Mouse (Mus musculus): ENCODE data around the gene Gm45717. TPM values are rescaled to one million over a fixed set of nuclear protein-coding genes. Genes with fewer than 3 reads are reported as not detected.
A peak's percentile ranks its signal among the peaks of the same experiment; 100 is the strongest.
"Not testable (repeated sequence)": the region's sequence is repeated elsewhere in the genome, so short reads cannot be mapped to it uniquely, and the experiment has no call there.

Gene Gm45717
- polyA plus RNA-seq, 1 experiment: not detected

DNA sequence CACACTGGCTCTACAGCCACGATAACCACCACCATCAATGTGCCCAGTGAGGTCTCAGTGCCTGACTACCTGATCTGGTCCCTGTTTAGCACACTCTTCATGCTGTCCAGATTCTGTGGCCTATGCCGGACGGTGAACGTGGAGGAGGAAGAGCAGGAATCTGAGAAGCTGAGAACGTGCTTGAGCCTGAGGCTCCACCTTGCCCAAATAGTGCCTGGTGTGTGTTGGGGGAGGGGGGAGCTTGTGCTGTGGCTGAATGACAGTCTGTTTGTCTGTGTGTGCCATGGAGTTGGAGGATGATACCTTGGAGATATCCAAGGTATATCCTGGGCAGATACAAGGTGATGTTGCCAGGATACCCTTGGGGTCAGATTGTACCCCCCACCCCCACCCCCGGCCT, 34.4 kb upstream of the Gm45717 start:
- no peak overlapping the region for H3K27ac ChIP-seq (ENCODE audit: insufficient read depth, low read depth, low read length)
- 76% methylated on average over 6 of the region's 6 CpGs for WGBS
- H3K4me3 ChIP-seq (ENCODE audit: insufficient read depth, low read depth, low read length): no peak overlapping the region
- TF ChIP-seq POLR2A (IDR thresholded peaks at IDR 0.05; ENCODE audit: insufficient read depth, low read depth, low read length) (no peak), CTCF (IDR thresholded peaks at IDR 0.05; ENCODE audit: insufficient read depth, low read depth, low read length) (no peak)
- H3K4me1 ChIP-seq (ENCODE audit: control insufficient read depth, insufficient read depth, low read length): no peaks in the 10 kb centered on the region

DNA sequence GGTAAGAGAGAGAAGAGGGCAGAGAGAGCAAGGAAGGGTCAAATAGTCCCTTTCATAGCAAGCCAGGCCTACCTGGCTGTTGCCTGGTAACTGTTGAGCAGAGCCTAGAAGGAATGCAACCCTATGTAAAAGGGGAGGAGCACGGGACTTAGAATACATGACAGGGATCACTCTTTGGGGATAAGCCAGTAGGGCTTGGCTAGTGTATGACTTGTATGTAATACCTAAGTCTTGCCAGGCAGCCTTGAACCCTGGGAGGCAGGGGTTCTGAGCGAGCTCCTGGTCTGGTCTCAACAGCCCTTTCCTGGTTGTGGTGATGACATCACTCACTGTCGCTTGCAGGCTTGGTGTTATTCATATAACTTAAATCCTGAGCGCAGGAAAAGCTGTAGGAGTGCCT, 33.3 kb upstream of the Gm45717 start:
- no peak for TF ChIP-seq CTCF (IDR thresholded peaks at IDR 0.05; ENCODE audit: insufficient read depth, low read depth, low read length)
- no peak for TF ChIP-seq POLR2A (IDR thresholded peaks at IDR 0.05; ENCODE audit: insufficient read depth, low read depth, low read length)
- Histone ChIP-seq H3K27ac (ENCODE audit: insufficient read depth, low read depth, low read length) (no peak overlapping the region), H3K4me3 (ENCODE audit: insufficient read depth, low read depth, low read length) (no peak overlapping the region), H3K4me1 (ENCODE audit: control insufficient read depth, insufficient read depth, low read length) (no peaks in the 10 kb centered on the region)
- 83% methylated on average over 4 of the region's 4 CpGs for WGBS

DNA sequence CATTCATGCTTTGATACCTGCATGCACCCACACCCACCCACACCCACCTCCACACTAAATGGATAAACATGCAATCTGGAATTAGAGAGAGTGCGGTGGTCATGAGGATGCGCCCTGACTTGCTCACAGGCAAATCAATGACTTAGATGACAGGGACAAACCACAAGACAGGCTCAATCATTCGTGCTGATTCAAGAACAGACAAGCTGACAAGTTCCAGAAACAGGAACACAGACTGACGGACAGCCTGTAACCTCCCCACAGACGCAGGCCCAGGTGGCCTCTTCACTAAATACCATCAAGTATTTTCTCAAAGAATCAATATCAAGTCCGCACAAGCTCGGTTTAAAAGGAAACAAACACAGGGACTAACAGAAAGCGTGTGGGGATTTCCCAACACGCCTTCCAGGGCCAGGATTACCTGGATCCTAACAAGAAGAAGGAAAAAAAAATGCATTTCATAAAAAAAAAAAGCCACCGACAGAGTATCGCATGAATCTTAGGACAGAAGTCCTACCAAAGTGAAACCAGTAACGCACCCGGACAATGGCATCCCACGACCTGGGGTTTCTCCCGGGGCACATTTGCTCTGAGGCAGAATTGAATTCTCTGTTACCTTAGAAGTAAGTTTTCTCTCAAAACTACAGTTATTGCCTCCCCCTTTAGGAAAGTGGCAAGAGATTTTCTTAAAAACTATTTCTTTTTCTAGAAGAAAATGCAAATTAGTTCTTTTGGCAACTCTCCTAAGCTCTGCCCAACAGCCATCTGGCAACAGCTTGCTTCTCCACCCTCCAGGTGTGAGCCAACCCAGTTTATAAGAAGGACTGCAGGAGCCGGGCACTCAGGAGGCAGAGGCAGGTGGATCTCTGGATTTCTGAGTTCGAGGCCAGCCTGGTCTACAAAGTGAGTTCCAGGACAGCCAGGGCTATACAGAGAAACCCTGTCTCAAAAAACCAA, 31.7 kb upstream of the Gm45717 start:
- no peaks in the 10 kb centered on the region for H3K4me1 ChIP-seq (ENCODE audit: control insufficient read depth, insufficient read depth, low read length)
- no peak overlapping the region for H3K4me3 ChIP-seq (ENCODE audit: insufficient read depth, low read depth, low read length)
- H3K27ac ChIP-seq (ENCODE audit: insufficient read depth, low read depth, low read length): no peak overlapping the region
- WGBS: 86% methylated on average over 17 of the region's 17 CpGs
- TF ChIP-seq CTCF (IDR thresholded peaks at IDR 0.05; ENCODE audit: insufficient read depth, low read depth, low read length): no peak
- TF ChIP-seq POLR2A (IDR thresholded peaks at IDR 0.05; ENCODE audit: insufficient read depth, low read depth, low read length): no peak

DNA sequence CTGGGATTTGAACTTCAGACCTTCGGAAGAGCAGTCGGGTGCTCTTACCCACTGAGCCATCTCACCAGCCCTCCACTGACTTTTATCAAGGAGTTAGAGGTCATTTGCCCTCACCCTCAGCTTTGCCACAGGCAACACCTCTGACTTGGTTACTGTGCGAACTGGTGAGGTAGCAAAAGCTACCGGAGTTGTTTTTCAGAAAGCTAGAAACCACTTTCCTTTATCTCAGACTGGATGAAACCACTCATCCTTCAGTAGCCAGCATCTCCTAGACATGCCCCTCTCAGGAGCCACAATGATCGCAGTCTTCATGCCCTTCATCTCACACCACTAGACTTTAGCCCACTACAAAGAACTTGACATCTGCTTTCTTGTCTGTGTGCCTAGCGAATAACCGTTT, 27.2 kb upstream of the Gm45717 start:
- Histone ChIP-seq H3K4me1 (ENCODE audit: control insufficient read depth, insufficient read depth, low read length) (no peaks in the 10 kb centered on the region), H3K27ac (ENCODE audit: insufficient read depth, low read depth, low read length) (no peak overlapping the region), H3K4me3 (ENCODE audit: insufficient read depth, low read depth, low read length) (no peak overlapping the region)
- WGBS: 93% methylated on average over 7 of the region's 7 CpGs
- TF ChIP-seq CTCF (IDR thresholded peaks at IDR 0.05; ENCODE audit: insufficient read depth, low read depth, low read length) (no peak), POLR2A (IDR thresholded peaks at IDR 0.05; ENCODE audit: insufficient read depth, low read depth, low read length) (no peak)

DNA sequence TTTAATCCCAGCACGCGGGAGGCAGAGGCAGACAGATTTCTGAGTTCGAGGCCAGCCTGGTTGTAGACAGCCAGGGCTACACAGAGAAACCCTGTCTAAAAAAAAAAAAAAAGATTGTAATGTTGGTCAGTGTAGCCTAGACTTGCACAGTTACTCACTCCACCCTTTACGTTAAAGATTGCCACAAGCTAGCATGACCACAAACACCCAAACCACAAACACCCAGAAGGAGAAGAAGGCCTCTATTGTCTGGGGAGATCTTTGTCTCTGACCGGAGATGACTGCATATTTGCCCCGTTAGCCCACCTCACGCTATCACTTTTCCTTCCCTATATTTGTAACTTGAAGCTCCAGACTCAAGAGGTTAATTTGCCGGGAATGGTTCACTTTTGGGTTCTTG, 26.0 kb upstream of the Gm45717 start:
- Histone ChIP-seq H3K27ac (ENCODE audit: insufficient read depth, low read depth, low read length) (no peak overlapping the region), H3K4me1 (ENCODE audit: control insufficient read depth, insufficient read depth, low read length) (no peaks in the 10 kb centered on the region), H3K4me3 (ENCODE audit: insufficient read depth, low read depth, low read length) (no peak overlapping the region)
- 92% methylated on average over 8 of the region's 8 CpGs for WGBS
- TF ChIP-seq POLR2A (IDR thresholded peaks at IDR 0.05; ENCODE audit: insufficient read depth, low read depth, low read length): no peak
- TF ChIP-seq CTCF (IDR thresholded peaks at IDR 0.05; ENCODE audit: insufficient read depth, low read depth, low read length): no peak

DNA sequence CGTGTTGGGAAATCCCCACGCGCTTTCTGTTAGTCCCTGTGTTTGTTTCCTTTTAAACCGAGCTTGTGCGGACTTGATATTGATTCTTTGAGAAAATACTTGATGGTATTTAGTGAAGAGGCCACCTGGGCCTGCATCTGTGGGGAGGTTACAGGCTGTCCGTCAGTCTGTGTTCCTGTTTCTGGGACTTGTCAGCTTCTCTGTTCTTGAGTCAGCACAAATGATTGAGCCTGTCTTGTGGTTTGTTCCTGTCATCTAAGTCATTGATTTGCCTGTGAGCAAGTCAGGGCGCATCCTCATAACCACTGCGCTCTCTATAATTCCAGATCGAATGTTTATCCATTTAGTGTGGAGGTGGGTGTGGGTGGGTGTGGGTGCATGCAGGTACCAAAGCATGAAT, 21.0 kb upstream of the Gm45717 start:
- not testable (repeated sequence) for H3K4me3 ChIP-seq (ENCODE audit: insufficient read depth, low read depth, low read length); H3K4me1 ChIP-seq (ENCODE audit: control insufficient read depth, insufficient read depth, low read length); H3K27ac ChIP-seq (ENCODE audit: insufficient read depth, low read depth, low read length)
- 96% methylated on average over 9 of the region's 9 CpGs for WGBS

DNA sequence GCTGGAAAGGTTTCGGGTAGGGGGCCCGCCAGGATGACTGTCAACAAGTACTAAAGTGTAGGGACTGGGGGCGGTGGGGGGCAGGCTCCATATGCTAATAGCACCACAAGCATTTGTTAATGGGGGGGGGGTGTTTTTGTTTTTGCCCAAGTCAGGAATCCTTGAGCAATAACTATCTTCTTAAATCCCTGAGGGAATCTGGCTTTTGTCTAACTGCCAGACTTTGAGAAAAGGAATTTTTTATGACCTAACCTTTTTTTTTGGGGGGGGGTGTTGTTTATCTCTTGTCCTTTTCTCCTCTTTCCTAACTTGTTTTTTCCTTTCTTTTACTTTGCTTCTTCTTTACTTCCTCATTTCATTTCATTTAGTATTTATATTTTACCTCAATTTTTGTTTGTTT, 19.7 kb upstream of the Gm45717 start:
- TF ChIP-seq CTCF (IDR thresholded peaks at IDR 0.05; ENCODE audit: insufficient read depth, low read depth, low read length) (no peak), POLR2A (IDR thresholded peaks at IDR 0.05; ENCODE audit: insufficient read depth, low read depth, low read length) (no peak)
- peaks cover 3% of the 10 kb centered on the region; the same call in 1 of the 2 replicates for H3K4me1 ChIP-seq (ENCODE audit: control insufficient read depth, insufficient read depth, low read length)
- H3K27ac ChIP-seq (ENCODE audit: insufficient read depth, low read depth, low read length): no peak overlapping the region
- WGBS: 53% methylated on average over 3 of the region's 3 CpGs
- no peak overlapping the region for H3K4me3 ChIP-seq (ENCODE audit: insufficient read depth, low read depth, low read length)

DNA sequence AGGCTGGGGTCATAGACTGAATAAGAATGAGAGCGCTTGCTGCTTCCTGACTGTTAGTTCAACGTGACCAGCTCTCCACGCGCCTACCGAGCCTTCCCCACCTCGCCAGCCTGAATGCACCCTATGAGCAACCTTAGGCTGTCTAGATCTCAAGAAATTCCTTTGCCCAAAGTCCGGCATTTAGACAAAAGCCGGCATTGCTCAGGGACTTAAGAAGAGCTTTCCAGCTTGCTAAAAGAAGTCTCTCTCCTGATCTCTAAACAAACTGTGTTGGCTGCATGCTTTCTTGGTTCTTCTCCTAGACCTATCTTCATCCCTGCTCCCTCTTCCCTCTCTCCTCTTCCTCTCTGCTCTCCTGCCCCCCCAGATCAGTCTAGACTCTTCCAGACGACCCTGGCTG, 19.2 kb upstream of the Gm45717 start:
- Histone ChIP-seq H3K4me1 (ENCODE audit: control insufficient read depth, insufficient read depth, low read length) (peaks cover 3% of the 10 kb centered on the region; the same call in 1 of the 2 replicates), H3K27ac (ENCODE audit: insufficient read depth, low read depth, low read length) (no peak overlapping the region), H3K4me3 (ENCODE audit: insufficient read depth, low read depth, low read length) (no peak overlapping the region)
- WGBS: 51% methylated on average over 9 of the region's 9 CpGs
- no peak for TF ChIP-seq CTCF (IDR thresholded peaks at IDR 0.05; ENCODE audit: insufficient read depth, low read depth, low read length)
- TF ChIP-seq POLR2A (IDR thresholded peaks at IDR 0.05; ENCODE audit: insufficient read depth, low read depth, low read length): no peak

DNA sequence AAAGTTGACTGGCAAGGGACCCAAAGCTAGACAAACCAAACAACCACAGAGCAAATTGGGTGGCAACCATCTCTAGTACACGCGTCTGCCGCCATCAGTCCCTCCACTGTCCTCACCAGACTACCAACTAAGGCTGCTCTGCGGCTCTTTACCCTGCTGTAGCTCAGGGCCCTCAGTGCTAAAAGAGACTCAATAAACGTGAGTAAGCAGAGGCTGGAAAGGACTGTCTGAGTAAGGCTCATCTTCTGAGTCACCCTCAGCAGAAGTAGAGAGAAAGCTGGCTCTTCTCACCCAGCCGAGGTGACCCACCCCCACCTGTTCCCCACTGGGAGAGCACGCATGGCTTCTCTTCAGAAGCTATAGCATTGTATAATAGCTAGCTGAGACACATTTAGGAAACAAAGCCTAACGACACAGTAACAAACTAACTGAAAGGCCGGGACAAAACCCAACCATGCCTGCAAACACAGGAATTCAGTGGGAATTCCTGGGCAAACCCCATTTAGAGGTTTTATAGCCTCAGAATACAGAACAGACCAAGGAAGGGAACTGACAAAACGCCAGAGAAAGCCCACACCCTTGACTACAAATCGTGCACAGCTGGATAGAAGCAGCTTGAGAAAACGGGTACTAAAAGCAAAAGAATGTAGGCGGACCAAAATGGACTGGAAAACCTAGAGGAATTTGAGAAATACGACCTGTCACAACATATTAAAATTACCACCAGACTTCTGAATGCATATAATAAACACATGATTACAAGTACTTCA, 17.8 kb upstream of the Gm45717 start:
- 27% methylated on average over 14 of the region's 14 CpGs for WGBS
- TF ChIP-seq CTCF (IDR thresholded peaks at IDR 0.05; ENCODE audit: insufficient read depth, low read depth, low read length) (no peak), POLR2A (IDR thresholded peaks at IDR 0.05; ENCODE audit: insufficient read depth, low read depth, low read length) (no peak)
- peaks cover 5% of the 10 kb centered on the region; the same call in 1 of the 2 replicates for H3K4me1 ChIP-seq (ENCODE audit: control insufficient read depth, insufficient read depth, low read length)
- H3K27ac ChIP-seq (ENCODE audit: insufficient read depth, low read depth, low read length): peak overlapping the region; percentile 54; the same call in 1 of the 2 replicates
- no peak overlapping the region for H3K4me3 ChIP-seq (ENCODE audit: insufficient read depth, low read depth, low read length)

Data from olfactory bulb, adult 2 months (tissue).